Mouse (Mus musculus) limb, embryonic 15.5 days (tissue): ENCODE results near the gene Hbq1b. TPM values are rescaled to one million over a fixed set of nuclear protein-coding genes. Genes with fewer than 3 reads are reported as not detected.
"Not testable (repeated sequence)": the region's sequence is repeated elsewhere in the genome, so short reads cannot be mapped to it uniquely, and the experiment has no call there.

Source experiments
- ATAC-seq: fragments of 200-750 bp; cut with Nextera tagmentation; 2 replicates; pipeline ENCODE4 v1.8.0; 2017; ENCODE audit warnings: low read depth, moderate TSS enrichment; ENCODE audit not compliant: insufficient number of reproducible peaks, low FRiP score, low TSS enrichment
- H3K27ac ChIP-seq: fragments of 300-500 bp; sonication (generic); 2 replicates; pipeline ENCODE4 v1.5.1; 2015; ENCODE audit warnings: moderate library complexity, mild to moderate bottlenecking, inconsistent platforms
- H3K27me3 ChIP-seq: fragments of 300-500 bp; sonication (generic); 2 replicates; pipeline ENCODE4 v1.6.1; 2015; ENCODE audit warnings: inconsistent platforms
- H3K36me3 ChIP-seq: fragments of 300-500 bp; sonication (generic); 2 replicates; pipeline ENCODE4 v1.6.1; 2015; ENCODE audit warnings: inconsistent platforms
- H3K4me1 ChIP-seq: fragments of 300-500 bp; sonication (generic); 2 replicates; pipeline ENCODE4 v1.6.1; 2015; ENCODE audit warnings: inconsistent platforms
- H3K4me2 ChIP-seq: fragments of 300-500 bp; sonication (generic); 2 replicates; pipeline ENCODE4 v1.6.1; 2015; ENCODE audit warnings: mild to moderate bottlenecking, inconsistent platforms
- H3K4me3 ChIP-seq: fragments of 300-500 bp; sonication (generic); 2 replicates; pipeline ENCODE4 v1.5.1; 2015; ENCODE audit warnings: mild to moderate bottlenecking, inconsistent platforms
- H3K9ac ChIP-seq: fragments of 300-500 bp; sonication (generic); 2 replicates; pipeline ENCODE4 v1.6.1; 2015; ENCODE audit warnings: inconsistent platforms
- H3K9me3 ChIP-seq: fragments of 300-500 bp; sonication (generic); 2 replicates; pipeline ENCODE4 v1.6.1; 2016; ENCODE audit warnings: inconsistent platforms
- WGBS: fragments of 180-500 bp; shearing (Covaris S2); methylation state at CpG from one replicate; pipeline ENCODE4 v1.1.7; 2015; 5-methylcytosine and 5-hydroxymethylcytosine counted together
- polyA plus RNA-seq: library from polyadenylated mRNA; unstranded; fragments of >200 nt; fragmentation: Nextera tagmentation; extraction: Ambion mirVana; gene quantifications from 2 replicates; pipeline ENCODE4 v1.2.1, GENCODE M21; 2015

Hbq1b gene
- polyA plus RNA-seq = 1.1 TPM in 2 replicates

- not testable (repeated sequence) for H3K9me3 ChIP-seq, H3K27ac ChIP-seq, H3K27me3 ChIP-seq, H3K36me3 ChIP-seq, H3K9ac ChIP-seq, ATAC-seq, H3K4me1 ChIP-seq
- H3K4me2 ChIP-seq = peak within 1 kb of the TSS; percentile 56
- H3K4me3 ChIP-seq = peak within 1 kb of the TSS; percentile 32
- 17% methylated on average over 32 of the region's 33 CpGs for WGBS
Measured at GRCm38 (mm10) chr11:32286695-32287492, at the start of gene Hbq1b. Hbq1b (plus strand) TSS chr11:32286965.

GRCm38 (mm10) chr11:32237411-32237795, 49.4 kb upstream of the Hbq1b start:
- Histone ChIP-seq H3K4me2 (no peak overlapping the region), H3K4me1 (peaks cover 26% of the 10 kb centered on the region), H3K36me3 (peaks cover 58% of the 10 kb centered on the region), H3K4me3 (no peak overlapping the region), H3K27me3 (no peaks in the 10 kb centered on the region), H3K9ac (no peak overlapping the region), H3K27ac (no peak overlapping the region), H3K9me3 (no peaks in the 10 kb centered on the region)
- no peak for ATAC-seq
- 93% methylated on average over 3 of the region's 3 CpGs for WGBS

DNA sequence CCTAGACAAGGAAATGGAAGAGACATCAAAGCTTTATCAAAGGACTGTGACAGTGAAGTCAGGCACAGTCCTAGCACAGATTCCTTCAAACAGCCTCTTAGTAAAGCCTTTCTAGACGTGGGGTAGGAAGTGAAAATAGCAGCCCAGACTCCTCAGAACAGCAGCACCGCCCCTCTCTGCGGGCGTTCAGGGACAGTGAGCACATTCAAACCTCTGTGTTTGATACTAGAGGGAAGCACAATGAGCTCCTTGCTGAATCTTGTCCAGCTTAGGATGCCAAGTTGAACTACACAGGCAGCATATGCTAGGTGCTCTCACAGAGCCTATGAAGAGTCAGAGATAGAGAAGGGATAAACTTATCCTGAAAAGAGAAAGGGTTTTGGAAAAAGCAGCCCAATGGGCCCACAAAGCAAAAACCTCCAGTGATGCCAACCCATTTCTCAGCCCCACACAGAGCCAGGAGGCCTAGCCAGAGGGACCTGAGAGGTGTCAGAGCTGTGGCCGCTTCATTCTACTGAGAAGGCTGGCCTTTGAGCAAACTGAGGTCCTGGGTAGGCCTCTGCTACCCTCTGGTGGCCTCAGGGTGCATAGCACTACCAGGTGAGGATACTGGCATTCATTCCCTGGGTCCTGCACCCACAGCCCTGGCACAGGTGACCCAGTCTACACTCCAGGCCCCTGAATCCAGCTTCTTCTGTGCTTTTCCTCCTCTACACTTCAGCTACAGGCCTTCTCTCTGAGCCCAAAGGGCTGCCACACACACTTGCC, 48.5 kb upstream of the Hbq1b start:
- no peak overlapping the region for H3K9ac ChIP-seq
- H3K4me2 ChIP-seq = no peak overlapping the region
- peaks cover 58% of the 10 kb centered on the region for H3K36me3 ChIP-seq
- WGBS = 65% methylated on average over 5 of the region's 5 CpGs
- no peak for ATAC-seq
- 0 out of 2 replicates have a peak overlapping the region, but pooled peaks have one; percentile 27 for H3K27ac ChIP-seq
- H3K27me3 ChIP-seq = no peaks in the 10 kb centered on the region
- H3K4me3 ChIP-seq = no peak overlapping the region
- H3K9me3 ChIP-seq = no peaks in the 10 kb centered on the region
- peaks cover 26% of the 10 kb centered on the region for H3K4me1 ChIP-seq

GRCm38 (mm10) chr11:32241391-32241790, 45.4 kb upstream of the Hbq1b start:
- H3K4me1 ChIP-seq = peaks cover 10% of the 10 kb centered on the region
- no peaks in the 10 kb centered on the region for H3K9me3 ChIP-seq
- H3K4me3 ChIP-seq = no peak overlapping the region
- no peak overlapping the region for H3K4me2 ChIP-seq
- no peak for ATAC-seq
- H3K27ac ChIP-seq = no peak overlapping the region
- no peaks in the 10 kb centered on the region for H3K27me3 ChIP-seq
- no peak overlapping the region for H3K9ac ChIP-seq
- H3K36me3 ChIP-seq = peaks cover 51% of the 10 kb centered on the region

- 89% methylated on average over 3 of the region's 3 CpGs for WGBS
- Histone ChIP-seq H3K4me1 (peaks cover 2% of the 10 kb centered on the region; the same call in 1 of the 2 replicates), H3K4me2 (no peak overlapping the region), H3K27me3 (no peaks in the 10 kb centered on the region), H3K9ac (no peak overlapping the region), H3K36me3 (peaks cover 59% of the 10 kb centered on the region), H3K9me3 (no peaks in the 10 kb centered on the region), H3K27ac (no peak overlapping the region), H3K4me3 (no peak overlapping the region)
- no peak for ATAC-seq
Measured at GRCm38 (mm10) chr11:32242209-32242608, 44.6 kb upstream of the Hbq1b start.

DNA sequence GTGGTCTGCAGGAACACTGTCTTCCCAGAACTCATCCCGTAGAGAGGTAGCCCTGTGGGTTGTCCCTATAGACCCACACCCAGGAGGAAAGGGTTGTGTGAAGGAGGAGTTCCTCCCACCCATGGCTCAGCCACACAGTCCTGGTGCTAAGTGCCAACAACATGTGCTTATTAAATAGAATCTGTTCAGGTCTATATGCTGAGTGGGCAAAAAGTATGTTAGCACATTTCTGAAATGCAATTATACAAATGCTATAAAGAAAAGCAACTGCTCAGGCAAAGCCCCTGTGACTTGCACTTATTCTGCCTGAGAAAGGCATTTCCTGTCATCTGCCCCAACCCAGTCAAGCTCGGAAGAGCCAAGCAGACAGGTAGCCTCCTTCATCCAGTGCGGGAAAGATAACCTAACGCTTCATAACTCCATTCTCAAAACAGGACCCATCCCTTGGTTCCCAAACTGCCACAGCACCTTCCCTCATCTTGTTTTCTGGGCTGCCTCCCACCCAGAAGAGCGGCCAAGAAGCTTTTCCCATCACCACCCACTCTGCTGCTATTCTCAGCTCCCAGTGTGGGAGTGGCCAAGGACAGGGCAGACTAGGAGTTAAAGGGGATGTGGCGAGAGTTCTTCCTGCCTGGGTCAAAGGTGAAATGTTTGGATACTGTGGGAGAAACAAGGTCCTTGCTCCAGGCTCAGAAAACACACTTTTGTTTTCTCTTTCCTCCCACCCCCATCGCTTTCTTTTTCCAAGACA, 43.4 kb upstream of the Hbq1b start:
- Histone ChIP-seq H3K27me3 (no peaks in the 10 kb centered on the region), H3K36me3 (peaks cover 66% of the 10 kb centered on the region), H3K9me3 (no peaks in the 10 kb centered on the region), H3K4me2 (no peak overlapping the region), H3K27ac (0 out of 2 replicates have a peak overlapping the region, but pooled peaks have one; percentile 47), H3K9ac (no peak overlapping the region), H3K4me3 (no peak overlapping the region), H3K4me1 (no peaks in the 10 kb centered on the region)
- no peak for ATAC-seq
- 69% methylated on average over 7 of the region's 7 CpGs for WGBS

- WGBS = 80% methylated on average over 3 of the region's 3 CpGs
- ATAC-seq = no peak
Measured at GRCm38 (mm10) chr11:32244064-32244463, 42.7 kb upstream of the Hbq1b start.

GRCm38 (mm10) chr11:32244617-32245016, 42.1 kb upstream of the Hbq1b start:
- no peak for ATAC-seq
- no peaks in the 10 kb centered on the region for H3K27me3 ChIP-seq
- WGBS = 84% methylated on average over 1 of the region's 1 CpGs
- H3K9me3 ChIP-seq = no peaks in the 10 kb centered on the region
- H3K36me3 ChIP-seq = peaks cover 68% of the 10 kb centered on the region
- no peaks in the 10 kb centered on the region for H3K4me1 ChIP-seq
- no peak overlapping the region for H3K4me3 ChIP-seq
- H3K4me2 ChIP-seq = no peak overlapping the region
- no peak overlapping the region for H3K9ac ChIP-seq
- H3K27ac ChIP-seq = no peak overlapping the region

More at GRCm38 (mm10) chr11:32244064-32244463, 42.7 kb upstream of the Hbq1b start:
- H3K36me3 ChIP-seq = peaks cover 67% of the 10 kb centered on the region
- no peaks in the 10 kb centered on the region for H3K4me1 ChIP-seq
- no peaks in the 10 kb centered on the region for H3K9me3 ChIP-seq
- no peaks in the 10 kb centered on the region for H3K27me3 ChIP-seq
- no peak overlapping the region for H3K9ac ChIP-seq
- H3K27ac ChIP-seq = peak overlapping the region; percentile 47; the same call in 1 of the 2 replicates
- H3K4me2 ChIP-seq = no peak overlapping the region
- H3K4me3 ChIP-seq = no peak overlapping the region

GRCm38 (mm10) chr11:32245614-32246013, 41.2 kb upstream of the Hbq1b start:
- ATAC-seq = no peak
- Histone ChIP-seq H3K27me3 (no peaks in the 10 kb centered on the region), H3K4me1 (no peaks in the 10 kb centered on the region), H3K9me3 (no peaks in the 10 kb centered on the region), H3K4me3 (no peak overlapping the region), H3K27ac (no peak overlapping the region), H3K9ac (no peak overlapping the region), H3K4me2 (no peak overlapping the region), H3K36me3 (peaks cover 69% of the 10 kb centered on the region)
- WGBS = 94% methylated on average over 6 of the region's 6 CpGs

GRCm38 (mm10) chr11:32247068-32247467, 39.7 kb upstream of the Hbq1b start:
- no peak overlapping the region for H3K4me3 ChIP-seq
- H3K36me3 ChIP-seq = peaks cover 69% of the 10 kb centered on the region
- no peak overlapping the region for H3K27ac ChIP-seq
- no peaks in the 10 kb centered on the region for H3K4me1 ChIP-seq
- no peaks in the 10 kb centered on the region for H3K27me3 ChIP-seq
- H3K9ac ChIP-seq = no peak overlapping the region
- ATAC-seq = no peak
- no peaks in the 10 kb centered on the region for H3K9me3 ChIP-seq
- H3K4me2 ChIP-seq = no peak overlapping the region

DNA sequence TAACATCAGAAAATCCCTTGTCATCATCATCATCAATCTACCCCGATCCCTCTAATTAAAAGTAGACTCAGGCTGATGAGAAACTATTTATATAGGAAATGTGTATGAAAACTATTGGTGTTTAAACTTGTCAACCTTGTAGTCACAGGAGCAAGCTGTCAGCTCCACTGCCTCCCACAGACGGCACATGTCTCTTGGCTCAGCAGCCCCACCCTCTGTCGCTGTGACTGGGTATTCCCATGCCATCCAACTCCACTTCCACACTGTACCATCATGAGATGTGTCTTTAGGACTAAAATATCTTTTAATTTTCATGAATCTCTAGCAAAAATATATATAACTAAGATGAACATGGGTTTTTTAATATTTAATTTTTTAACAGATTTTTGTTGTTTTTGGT, 38.4 kb upstream of the Hbq1b start:
- ATAC-seq = no peak
- Histone ChIP-seq H3K9me3 (no peaks in the 10 kb centered on the region), H3K4me2 (no peak overlapping the region), H3K36me3 (peaks cover 70% of the 10 kb centered on the region), H3K9ac (no peak overlapping the region), H3K27me3 (no peaks in the 10 kb centered on the region), H3K4me1 (no peaks in the 10 kb centered on the region), H3K4me3 (no peak overlapping the region), H3K27ac (no peak overlapping the region)
- 82% methylated on average over 3 of the region's 3 CpGs for WGBS
